Mouse (Mus musculus): ENCODE results near the gene Adamts16. TPM values are rescaled to one million over a fixed set of nuclear protein-coding genes. Genes with fewer than 3 reads are reported as not detected.
A peak's percentile ranks its signal among the peaks of the same experiment; 100 is the strongest.

The Adamts16 gene
- polyA plus RNA-seq, 1 experiment: 3.1 TPM

DNA sequence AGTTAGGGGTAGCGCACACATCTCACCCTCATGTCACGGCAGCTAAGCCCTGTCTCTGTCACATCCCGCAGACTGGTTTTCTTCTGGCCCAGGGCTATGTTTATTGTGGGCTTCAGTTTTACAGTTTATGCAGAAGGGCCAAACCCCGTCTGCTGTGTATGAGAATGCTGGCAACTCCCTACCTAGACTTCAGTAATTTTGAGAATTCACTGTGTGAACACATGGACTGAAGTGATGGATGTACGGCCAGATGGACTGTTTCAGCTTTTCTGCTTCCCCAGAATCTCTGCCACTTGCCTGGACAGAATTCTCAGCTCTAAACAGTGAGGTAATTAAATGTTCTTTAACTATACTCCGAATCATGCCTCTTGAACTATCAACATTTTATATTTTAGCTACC, 70.5 kb downstream of the Adamts16 start:
- Histone ChIP-seq H3K4me3 (ENCODE audit: insufficient read depth, low read length) (no peak overlapping the region), H3K4me1 (ENCODE audit: control insufficient read depth, insufficient read depth, low read length) (peaks cover 3% of the 10 kb centered on the region; the same call in 1 of the 2 replicates), H3K27ac (ENCODE audit: insufficient read depth, low read length) (no peak overlapping the region)
- no peak for TF ChIP-seq CTCF (IDR thresholded peaks at IDR 0.05; ENCODE audit: borderline replicate concordance, insufficient read depth, low read length)
- no peak for TF ChIP-seq POLR2A (IDR thresholded peaks at IDR 0.05; ENCODE audit: low read depth, low read length)

GRCm38 (mm10) chr13:70769156-70769555, 72.5 kb downstream of the Adamts16 start:
- no peak overlapping the region for H3K4me3 ChIP-seq (ENCODE audit: insufficient read depth, low read length)
- H3K4me1 ChIP-seq (ENCODE audit: control insufficient read depth, insufficient read depth, low read length): peaks cover 3% of the 10 kb centered on the region; the same call in 1 of the 2 replicates
- H3K27ac ChIP-seq (ENCODE audit: insufficient read depth, low read length): no peak overlapping the region
- no peak for TF ChIP-seq POLR2A (IDR thresholded peaks at IDR 0.05; ENCODE audit: low read depth, low read length)
- TF ChIP-seq CTCF (IDR thresholded peaks at IDR 0.05; ENCODE audit: borderline replicate concordance, insufficient read depth, low read length): no peak

DNA sequence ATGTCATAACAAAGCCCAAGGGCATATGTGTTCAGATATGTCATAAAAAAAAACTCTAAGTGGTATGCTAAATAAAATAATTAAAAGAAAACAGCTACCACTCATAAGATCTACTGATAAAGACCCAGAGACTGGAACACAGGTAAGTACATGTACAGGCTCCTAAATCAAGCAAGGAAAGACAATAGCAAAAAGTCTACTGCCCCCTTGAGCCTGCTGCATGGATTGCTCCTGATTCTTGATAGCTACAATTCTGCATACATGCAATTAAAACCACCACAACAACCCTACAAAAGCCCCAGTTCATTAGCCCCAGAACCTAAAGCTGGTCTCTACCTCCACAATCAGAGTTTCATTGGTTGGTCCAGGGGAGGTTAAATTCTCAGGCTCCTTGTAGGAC, 74.1 kb downstream of the Adamts16 start:
- no peak overlapping the region for H3K27ac ChIP-seq (ENCODE audit: insufficient read depth, low read length)
- no peak for TF ChIP-seq CTCF (IDR thresholded peaks at IDR 0.05; ENCODE audit: borderline replicate concordance, insufficient read depth, low read length)
- no peak for TF ChIP-seq POLR2A (IDR thresholded peaks at IDR 0.05; ENCODE audit: low read depth, low read length)
- no peak overlapping the region for H3K4me3 ChIP-seq (ENCODE audit: insufficient read depth, low read length)
- no peaks in the 10 kb centered on the region for H3K4me1 ChIP-seq (ENCODE audit: control insufficient read depth, insufficient read depth, low read length)

DNA sequence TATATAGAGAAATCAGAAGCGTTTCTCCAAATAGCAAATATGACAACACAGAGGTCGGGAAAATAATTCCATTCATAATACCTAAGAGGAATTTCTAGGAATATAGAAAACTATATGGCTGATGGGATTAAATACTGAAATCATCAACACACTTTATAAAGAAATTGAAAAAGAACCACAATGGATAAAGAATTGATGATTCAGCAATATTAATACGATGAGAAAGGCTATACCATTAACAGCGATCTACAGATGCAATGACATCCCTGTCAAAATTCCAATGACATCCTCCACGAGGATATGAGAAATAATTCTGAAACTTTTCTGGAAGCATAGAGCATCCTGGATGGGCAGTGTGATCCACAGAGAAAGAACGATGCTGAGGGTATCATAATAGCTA, 76.9 kb downstream of the Adamts16 start:
- no peak overlapping the region for H3K4me3 ChIP-seq (ENCODE audit: insufficient read depth, low read length)
- H3K4me1 ChIP-seq (ENCODE audit: control insufficient read depth, insufficient read depth, low read length): no peaks in the 10 kb centered on the region
- no peak overlapping the region for H3K27ac ChIP-seq (ENCODE audit: insufficient read depth, low read length)
- TF ChIP-seq POLR2A (IDR thresholded peaks at IDR 0.05; ENCODE audit: low read depth, low read length): no peak
- TF ChIP-seq CTCF (IDR thresholded peaks at IDR 0.05; ENCODE audit: borderline replicate concordance, insufficient read depth, low read length): no peak

- Histone ChIP-seq H3K27ac (ENCODE audit: insufficient read depth, low read length) (no peak overlapping the region), H3K4me3 (ENCODE audit: insufficient read depth, low read length) (no peak overlapping the region), H3K4me1 (ENCODE audit: control insufficient read depth, insufficient read depth, low read length) (peaks cover 2% of the 10 kb centered on the region; the same call in 1 of the 2 replicates)
- TF ChIP-seq CTCF (IDR thresholded peaks at IDR 0.05; ENCODE audit: borderline replicate concordance, insufficient read depth, low read length) (no peak), POLR2A (IDR thresholded peaks at IDR 0.05; ENCODE audit: low read depth, low read length) (no peak)
Measured at GRCm38 (mm10) chr13:70762586-70762985, 79.0 kb downstream of the Adamts16 start.

- H3K27ac ChIP-seq (ENCODE audit: insufficient read depth, low read length): no peak overlapping the region; the same call in 1 of the 2 replicates
- TF ChIP-seq CTCF (IDR thresholded peaks at IDR 0.05; ENCODE audit: borderline replicate concordance, insufficient read depth, low read length) (no peak), POLR2A (IDR thresholded peaks at IDR 0.05; ENCODE audit: low read depth, low read length) (no peak)
Measured at GRCm38 (mm10) chr13:70761312-70761711, 80.3 kb downstream of the Adamts16 start.

GRCm38 (mm10) chr13:70760186-70760585, 81.4 kb downstream of the Adamts16 start:
- peak overlapping the region; percentile 83 for H3K27ac ChIP-seq (ENCODE audit: insufficient read depth, low read length)
- no peak overlapping the region for H3K4me3 ChIP-seq (ENCODE audit: insufficient read depth, low read length)
- no peak for TF ChIP-seq CTCF (IDR thresholded peaks at IDR 0.05; ENCODE audit: borderline replicate concordance, insufficient read depth, low read length)
- TF ChIP-seq POLR2A (IDR thresholded peaks at IDR 0.05; ENCODE audit: low read depth, low read length): no peak
- peaks cover 2% of the 10 kb centered on the region; the same call in 1 of the 2 replicates for H3K4me1 ChIP-seq (ENCODE audit: control insufficient read depth, insufficient read depth, low read length)

More at GRCm38 (mm10) chr13:70761312-70761711, 80.3 kb downstream of the Adamts16 start:
- Histone ChIP-seq H3K4me1 (ENCODE audit: control insufficient read depth, insufficient read depth, low read length) (peaks cover 2% of the 10 kb centered on the region; the same call in 1 of the 2 replicates), H3K4me3 (ENCODE audit: insufficient read depth, low read length) (no peak overlapping the region)

DNA sequence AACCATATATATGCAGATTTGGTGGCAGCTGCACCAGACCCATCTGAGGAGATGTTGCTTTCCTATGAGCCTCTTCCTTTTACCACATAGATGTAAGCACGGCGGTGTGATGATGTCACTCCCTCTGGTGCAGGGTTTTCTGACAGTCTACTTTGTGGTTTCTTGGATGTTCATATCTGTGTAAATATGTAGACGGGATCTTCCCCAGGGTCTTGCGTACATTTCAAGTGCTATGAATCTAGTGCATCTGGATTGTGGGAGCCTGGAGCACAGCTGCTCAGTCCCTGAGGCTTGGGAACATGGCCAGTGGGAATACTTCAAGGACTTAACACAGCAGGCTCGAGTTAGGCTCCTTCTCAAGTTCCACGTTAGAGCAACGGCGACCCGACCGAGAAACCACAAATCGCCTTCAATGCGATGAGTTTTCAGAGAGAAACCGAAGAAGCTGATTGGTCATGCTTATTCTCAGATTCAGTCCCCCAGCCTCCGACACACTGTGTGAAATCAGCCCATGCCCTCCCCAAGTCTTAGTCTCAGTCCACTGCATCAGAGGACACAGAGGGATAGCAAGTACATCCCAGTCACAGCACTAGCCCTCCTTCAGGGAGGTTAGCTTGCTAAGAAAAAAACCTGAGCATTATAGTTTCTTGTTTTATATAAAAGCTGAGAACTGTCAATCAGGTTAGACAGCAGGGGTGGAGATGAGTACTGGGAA, 95.2 kb downstream of the Adamts16 start:
- peaks cover 17% of the 10 kb centered on the region; the same call in 1 of the 2 replicates for H3K4me1 ChIP-seq (ENCODE audit: control insufficient read depth, insufficient read depth, low read length)
- no peak for TF ChIP-seq CTCF (IDR thresholded peaks at IDR 0.05; ENCODE audit: borderline replicate concordance, insufficient read depth, low read length)
- no peak for TF ChIP-seq POLR2A (IDR thresholded peaks at IDR 0.05; ENCODE audit: low read depth, low read length)
- H3K27ac ChIP-seq (ENCODE audit: insufficient read depth, low read length): peak overlapping the region; percentile 13; the same call in 1 of the 2 replicates
- H3K4me3 ChIP-seq (ENCODE audit: insufficient read depth, low read length): no peak overlapping the region

GRCm38 (mm10) chr13:70744416-70745038, 97.1 kb downstream of the Adamts16 start:
- Histone ChIP-seq H3K4me3 (ENCODE audit: insufficient read depth, low read length) (no peak overlapping the region), H3K27ac (ENCODE audit: insufficient read depth, low read length) (peak overlapping the region; percentile 43), H3K4me1 (ENCODE audit: control insufficient read depth, insufficient read depth, low read length) (peaks cover 17% of the 10 kb centered on the region; the same call in 1 of the 2 replicates)
- TF ChIP-seq POLR2A (IDR thresholded peaks at IDR 0.05; ENCODE audit: low read depth, low read length): no peak
- no peak for TF ChIP-seq CTCF (IDR thresholded peaks at IDR 0.05; ENCODE audit: borderline replicate concordance, insufficient read depth, low read length)

GRCm38 (mm10) chr13:70742693-70743092, 98.9 kb downstream of the Adamts16 start:
- Histone ChIP-seq H3K27ac (ENCODE audit: insufficient read depth, low read length) (no peak overlapping the region), H3K4me1 (ENCODE audit: control insufficient read depth, insufficient read depth, low read length) (peaks cover 17% of the 10 kb centered on the region; the same call in 1 of the 2 replicates), H3K4me3 (ENCODE audit: insufficient read depth, low read length) (no peak overlapping the region)
- TF ChIP-seq POLR2A (IDR thresholded peaks at IDR 0.05; ENCODE audit: low read depth, low read length) (no peak), CTCF (IDR thresholded peaks at IDR 0.05; ENCODE audit: borderline replicate concordance, insufficient read depth, low read length) (no peak)

Data from embryonic fibroblast, embryonic 13.5 days (primary cell).